Mouse (Mus musculus): ENCODE results near the gene Arhgdib. TPM values are rescaled to one million over a fixed set of nuclear protein-coding genes. Genes with fewer than 3 reads are reported as not detected.

The Arhgdib gene
- polyA plus RNA-seq, 1 experiment from 2014 or later, result 1,090 TPM

Other genes with a start within 250 kb of the Arhgdib start
- gene Gucy2c, start 160.1 kb downstream of the Arhgdib start, polyA plus RNA-seq (2018), result not detected in 3 replicates
- 0.07 TPM in 1 of 3 replicates, not detected in the others for gene Hist4h4, start 137.5 kb downstream of the Arhgdib start, polyA plus RNA-seq (2018)
- gene H2afj, start 133.7 kb downstream of the Arhgdib start, polyA plus RNA-seq (2018), result 13.7 to 65.7 TPM (median 49.0 TPM) in 3 replicates
- 1.6 to 2.4 TPM (median 1.8 TPM) in 3 replicates for gene BC049715, start 114.3 kb downstream of the Arhgdib start, polyA plus RNA-seq (2018)
- 55.5 to 198 TPM (median 71.9 TPM) in 3 replicates for gene Wbp11, start 113.7 kb downstream of the Arhgdib start, polyA plus RNA-seq (2018)
- gene Smco3, start 106.4 kb downstream of the Arhgdib start, polyA plus RNA-seq (2018), result 0.19 to 0.33 TPM (median 0.20 TPM) in 3 replicates
- not detected in 3 replicates for gene Art4, start 84.2 kb downstream of the Arhgdib start, polyA plus RNA-seq (2018)
- not detected in 3 replicates for gene Mgp, start 66.1 kb downstream of the Arhgdib start, polyA plus RNA-seq (2018)
- gene Erp27, start 19.7 kb downstream of the Arhgdib start, polyA plus RNA-seq (2018), result 0.27 TPM in 1 of 3 replicates, not detected in the others
- gene Pde6h, start 18.1 kb downstream of the Arhgdib start, polyA plus RNA-seq (2018), result 0.10 to 0.50 TPM in 2 of 3 replicates, not detected in the other
- gene Rerg, start 228.6 kb upstream of the Arhgdib start, polyA plus RNA-seq (2018), result not detected in 3 replicates